Mouse (Mus musculus): ENCODE results near the gene Rnf149.

The Rnf149 gene

GRCm38 (mm10) chr1:39575778-39576375, 1.3 kb downstream of the Rnf149 start:
- DNase-seq (ENCODE audit: low spot score in 2 of 2): no peak

DNA sequence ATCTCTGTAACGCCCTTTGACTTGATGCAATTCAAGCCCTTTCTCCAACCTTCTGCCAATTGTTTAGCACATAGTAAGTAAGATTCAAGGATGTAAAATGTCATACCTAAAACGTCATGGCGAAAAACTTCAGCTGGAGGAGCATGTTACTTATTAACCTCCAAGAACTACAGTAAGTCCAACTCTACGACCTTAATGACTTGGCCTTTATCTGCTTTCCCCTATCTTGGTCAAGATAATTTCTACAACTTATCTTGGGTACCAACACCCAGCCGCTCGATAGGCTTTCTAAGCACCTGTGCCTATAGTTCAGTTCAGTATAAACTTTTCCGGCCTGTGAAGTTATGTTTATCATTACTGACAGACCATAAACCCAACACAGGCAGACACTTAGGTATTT, 3.3 kb downstream of the Rnf149 start:
- DNase-seq (ENCODE audit: low spot score in 2 of 2): no peak

DNA sequence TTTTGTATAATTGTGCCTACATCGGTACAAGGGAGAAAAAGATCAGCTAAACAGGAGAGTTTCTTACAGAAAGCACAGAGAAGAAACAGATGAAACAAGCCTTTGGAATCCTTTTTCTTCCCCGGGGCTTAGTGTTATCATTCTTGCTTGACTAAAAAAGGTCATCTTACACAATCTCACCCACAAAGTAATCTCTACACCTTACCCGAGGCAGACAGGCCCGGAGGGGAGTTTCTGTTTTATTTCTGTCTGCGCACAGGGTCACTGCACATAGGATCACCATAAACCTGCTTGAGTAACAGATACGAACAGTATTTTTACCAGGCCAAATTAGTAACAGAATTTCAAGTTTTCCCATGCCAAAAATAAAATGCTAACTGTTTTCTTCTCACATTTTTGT, 5.6 kb downstream of the Rnf149 start:
- no peak for DNase-seq (ENCODE audit: low spot score in 2 of 2)

DNA sequence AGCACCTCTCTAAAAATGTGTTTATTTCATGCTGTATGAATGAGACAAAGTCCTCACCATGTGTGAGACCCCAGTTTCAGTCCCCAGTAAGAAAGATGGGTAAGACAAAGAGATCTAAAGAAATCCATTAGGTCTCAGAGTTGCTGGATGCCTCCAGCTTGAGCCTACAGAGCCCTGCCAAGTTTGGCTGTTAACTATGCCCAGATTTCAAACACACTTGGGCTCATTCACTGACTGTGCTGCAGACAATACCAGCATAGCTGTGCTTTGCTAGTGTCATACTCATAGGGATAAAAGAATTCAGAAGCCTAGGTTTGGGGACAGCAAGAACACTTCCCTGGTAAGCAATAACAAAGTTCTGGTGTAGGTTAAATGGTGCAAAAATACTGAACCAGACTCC, 9.1 kb downstream of the Rnf149 start:
- no peak for DNase-seq (ENCODE audit: low spot score in 2 of 2)

DNA sequence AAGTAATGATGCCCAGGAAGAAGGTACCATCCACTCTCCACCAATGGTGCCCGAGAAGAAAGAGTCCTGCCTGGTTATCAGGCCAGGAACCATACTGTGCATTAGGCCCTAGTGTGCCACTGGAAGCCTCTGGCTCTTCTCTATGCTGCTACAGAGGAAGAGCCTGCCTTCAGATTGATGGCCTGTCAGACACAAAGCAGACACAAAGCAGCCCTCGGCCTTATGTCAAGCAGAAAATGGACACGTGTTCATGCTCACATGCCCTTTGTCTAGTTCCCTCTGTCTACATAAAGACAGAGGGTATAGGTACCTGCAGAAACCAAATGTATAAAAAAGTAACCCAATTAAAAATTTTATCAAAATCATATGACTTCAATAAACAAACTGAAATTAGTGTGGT, 12.6 kb downstream of the Rnf149 start:
- no peak for DNase-seq (ENCODE audit: low spot score in 2 of 2)

DNA sequence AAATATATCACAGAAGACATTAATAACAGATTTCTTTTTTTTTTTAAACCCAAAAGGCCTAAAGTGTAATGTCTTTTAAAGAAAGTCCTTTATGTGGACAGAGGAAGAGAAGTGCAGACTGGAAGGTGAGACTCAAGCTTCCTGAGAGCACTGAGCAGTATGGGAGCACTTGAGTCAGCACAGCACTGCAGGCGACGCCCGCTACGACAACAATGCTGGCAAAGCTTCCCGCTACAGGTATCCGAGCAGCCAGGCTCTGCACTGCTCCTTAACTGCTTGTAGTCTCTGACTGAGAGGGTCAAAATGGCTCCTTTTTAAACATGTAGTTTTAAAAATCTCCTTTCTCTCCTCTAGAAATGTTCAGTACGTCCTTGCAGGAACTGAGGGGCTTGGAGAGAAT, 14.0 kb downstream of the Rnf149 start:
- no peak for DNase-seq (ENCODE audit: low spot score in 2 of 2)

DNA sequence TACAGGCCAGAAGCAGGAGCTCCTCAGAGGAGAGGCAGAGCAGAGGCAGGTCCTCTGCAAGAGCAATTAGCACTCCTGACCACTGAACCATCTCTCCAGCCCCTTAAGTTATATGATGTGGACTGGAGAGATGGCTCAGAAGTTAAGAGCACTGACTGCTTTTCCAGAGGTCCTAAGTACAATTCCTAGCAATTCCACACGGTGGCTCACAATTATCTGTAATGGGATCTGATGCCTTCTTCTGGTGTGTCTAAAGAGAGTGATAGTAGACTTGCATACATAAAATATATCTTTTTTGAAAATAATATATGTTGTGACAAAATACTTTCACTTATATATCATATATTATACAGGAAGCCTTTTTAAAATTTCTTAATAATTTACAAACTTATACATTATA, 15.3 kb downstream of the Rnf149 start:
- DNase-seq (ENCODE audit: low spot score in 2 of 2): no peak

DNA sequence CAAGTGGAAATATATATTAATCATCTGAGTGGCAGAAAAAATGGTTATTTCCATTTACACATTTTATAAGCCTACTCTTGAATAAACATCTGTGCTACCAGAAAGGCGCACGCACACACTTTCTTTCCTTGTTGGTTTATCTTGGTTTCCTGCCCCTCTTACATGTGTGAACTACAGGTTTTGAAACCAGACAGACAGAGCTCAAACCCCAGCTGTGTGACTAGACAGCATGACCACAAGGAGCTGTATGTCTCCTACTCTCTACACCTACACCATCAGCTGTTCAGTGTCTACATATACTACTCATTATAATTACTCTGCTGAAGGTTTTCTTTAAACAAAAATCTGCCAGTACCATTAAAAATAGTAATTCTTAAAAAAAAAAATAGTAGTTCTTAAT, 18.2 kb downstream of the Rnf149 start:
- DNase-seq (ENCODE audit: low spot score in 2 of 2): no peak

DNA sequence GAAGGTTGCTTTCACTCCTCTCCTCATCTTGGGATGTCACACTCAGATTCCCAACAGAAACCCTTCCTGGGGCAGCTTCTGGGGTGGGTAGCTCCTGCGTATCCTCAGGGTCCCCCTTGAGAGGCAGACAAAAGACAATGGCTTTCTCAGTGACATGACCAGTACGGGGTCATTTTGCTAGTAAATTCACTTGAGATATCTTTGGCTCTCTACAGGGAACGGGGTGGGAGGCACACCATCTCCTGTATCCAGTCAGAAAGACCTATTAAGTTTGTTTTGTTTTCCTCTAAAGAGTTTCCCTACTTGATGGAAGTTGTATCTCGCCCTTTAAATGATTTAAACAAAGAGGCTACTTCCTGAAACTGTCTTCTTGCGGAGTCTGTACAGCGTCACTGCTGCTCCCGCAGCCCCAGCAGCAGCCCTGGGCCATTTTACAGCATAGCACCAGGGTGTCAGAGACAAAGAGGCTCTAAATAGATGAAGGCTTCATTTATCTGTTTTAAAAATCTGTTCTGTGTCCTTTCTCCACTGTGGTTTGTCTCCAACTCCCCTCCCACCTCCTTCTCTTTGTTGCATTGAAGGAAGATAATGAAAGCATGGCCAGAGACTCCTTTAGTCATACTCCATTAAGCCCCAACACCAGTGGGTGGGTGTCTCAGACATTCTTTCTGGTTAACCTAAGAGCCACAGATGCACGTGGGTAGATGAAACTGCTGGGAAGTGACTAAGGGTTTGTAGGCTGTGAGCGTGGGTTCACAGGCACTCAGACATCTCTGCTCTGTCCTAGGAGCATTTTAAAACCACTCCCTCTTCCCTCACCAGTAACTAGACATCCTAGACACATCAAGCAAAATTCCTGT, 21.4 kb downstream of the Rnf149 start:
- DNase-seq (ENCODE audit: low spot score in 2 of 2): peak in 1 of 2 experiments; percentile 51

DNA sequence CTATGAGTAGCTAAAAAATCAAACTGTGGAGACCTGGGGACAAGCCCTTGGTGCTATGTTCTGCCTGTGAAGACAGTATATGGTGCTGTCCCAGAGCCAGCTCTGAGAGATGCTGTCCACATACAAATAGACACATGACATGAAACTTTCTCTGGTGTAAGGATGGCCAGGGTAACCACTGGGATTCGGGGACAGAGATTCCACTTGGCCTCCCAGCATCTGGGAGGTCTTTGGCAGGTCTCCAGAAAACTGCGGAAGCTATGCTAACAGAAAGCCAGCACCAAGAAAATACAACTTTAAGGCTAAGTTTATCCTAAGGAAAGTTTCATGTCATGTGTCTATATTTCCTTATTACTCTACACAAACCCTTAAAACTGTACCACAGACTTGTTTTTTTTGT, 27.4 kb downstream of the Rnf149 start:
- DNase-seq (ENCODE audit: low spot score in 2 of 2): no peak

GRCm38 (mm10) chr1:39547238-39547637, 30.0 kb downstream of the Rnf149 start:
- no peak for DNase-seq (ENCODE audit: low spot score in 2 of 2)

- no peak for DNase-seq (ENCODE audit: low spot score in 2 of 2)
Observed at GRCm38 (mm10) chr1:39546160-39546866, 30.9 kb downstream of the Rnf149 start.

GRCm38 (mm10) chr1:39545589-39545988, 31.6 kb downstream of the Rnf149 start:
- no peak for DNase-seq (ENCODE audit: low spot score in 2 of 2)

DNA sequence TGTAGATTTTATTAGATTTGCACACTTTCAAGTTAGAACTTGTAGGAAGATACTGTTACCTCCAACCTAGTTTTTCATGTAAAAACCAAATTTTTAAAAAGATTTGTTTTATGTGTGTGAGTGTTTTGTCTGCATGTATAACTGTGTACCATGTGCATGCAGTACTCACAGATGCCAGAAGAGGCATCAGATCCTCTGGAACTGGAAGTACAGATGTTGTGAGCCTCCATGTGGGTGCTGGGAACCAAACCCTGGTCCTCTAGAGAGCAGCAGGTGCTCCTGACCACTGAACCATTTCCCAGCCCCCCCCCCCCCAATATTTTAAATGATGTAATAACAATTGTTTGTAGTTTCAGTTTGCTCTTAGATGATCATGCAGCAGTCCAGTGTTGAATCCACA, 36.6 kb downstream of the Rnf149 start:
- no peak for DNase-seq (ENCODE audit: low spot score in 2 of 2)

- no peak for DNase-seq (ENCODE audit: low spot score in 2 of 2)
Observed at GRCm38 (mm10) chr1:39537631-39538380, 39.4 kb downstream of the Rnf149 start.

DNA sequence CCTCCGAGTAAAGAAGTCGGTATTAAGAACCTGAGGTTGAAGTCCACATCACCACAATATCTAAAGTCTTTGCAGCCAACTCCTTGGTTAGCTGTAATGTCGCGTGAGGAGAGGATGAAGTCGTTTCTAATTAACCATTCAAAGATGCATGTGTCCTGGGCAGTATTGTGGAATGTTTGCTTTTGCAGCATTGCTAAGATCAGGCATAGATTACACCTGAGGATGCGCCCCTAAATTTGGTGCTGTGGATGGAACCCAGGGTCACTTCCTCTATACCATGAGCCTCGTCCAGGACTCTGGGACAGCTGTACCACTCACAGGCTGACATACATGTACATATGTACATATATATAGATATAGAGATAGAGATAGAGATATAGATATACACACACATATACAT, 40.5 kb downstream of the Rnf149 start:
- DNase-seq (ENCODE audit: low spot score in 2 of 2): no peak

GRCm38 (mm10) chr1:39535515-39536311, 41.5 kb downstream of the Rnf149 start:
- peak; percentile 98 to 100 for DNase-seq (ENCODE audit: low spot score in 2 of 2)

DNA sequence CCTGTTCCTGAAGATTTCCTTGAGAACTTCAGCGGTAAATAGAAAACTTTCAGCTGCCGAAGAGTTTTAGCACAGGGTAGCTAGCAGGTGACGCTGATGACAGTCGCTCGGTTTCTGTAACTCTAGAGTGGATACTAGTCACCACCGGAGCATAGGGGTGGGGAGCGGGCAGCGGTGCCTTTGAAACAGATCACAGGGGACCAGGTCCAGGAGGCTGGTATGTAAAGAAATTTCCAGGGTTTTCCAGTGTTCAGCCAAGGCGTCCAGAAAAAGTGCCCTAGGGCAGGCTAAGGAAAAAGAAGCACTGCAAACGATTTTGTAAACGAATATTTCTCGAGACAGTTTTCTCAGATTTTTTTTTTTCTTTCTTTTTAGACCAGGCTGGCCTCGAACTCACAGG, 42.4 kb downstream of the Rnf149 start, which contains the start of gene Cnot11:
TSS of gene Cnot11 (plus strand) at position 162 of the 400 bp plus-strand sequence.
- DNase-seq (ENCODE audit: low spot score in 2 of 2): no peak

DNA sequence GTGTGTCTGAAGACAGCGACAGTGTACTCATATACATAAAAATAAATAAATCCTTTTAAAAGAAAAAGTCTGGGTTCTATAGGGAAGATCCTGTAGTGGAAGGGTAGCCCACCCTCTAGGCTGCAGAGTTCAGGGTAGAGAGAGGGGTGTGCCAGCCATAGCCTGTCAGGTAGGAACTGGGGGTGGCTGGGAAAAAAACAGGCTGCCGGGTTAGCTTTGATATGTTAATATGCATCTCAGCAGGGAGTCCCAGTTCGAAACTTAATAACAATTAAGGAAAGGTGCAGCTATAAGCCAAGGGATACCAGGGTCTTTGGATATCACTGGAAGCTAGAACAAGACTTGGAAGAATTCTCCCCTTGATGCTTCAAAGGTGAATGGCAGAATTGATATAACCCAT, 43.3 kb downstream of the Rnf149 start:
- no peak for DNase-seq (ENCODE audit: low spot score in 2 of 2)

- DNase-seq (ENCODE audit: low spot score in 2 of 2): no peak
Observed at GRCm38 (mm10) chr1:39531036-39531435, 46.2 kb downstream of the Rnf149 start.

DNA sequence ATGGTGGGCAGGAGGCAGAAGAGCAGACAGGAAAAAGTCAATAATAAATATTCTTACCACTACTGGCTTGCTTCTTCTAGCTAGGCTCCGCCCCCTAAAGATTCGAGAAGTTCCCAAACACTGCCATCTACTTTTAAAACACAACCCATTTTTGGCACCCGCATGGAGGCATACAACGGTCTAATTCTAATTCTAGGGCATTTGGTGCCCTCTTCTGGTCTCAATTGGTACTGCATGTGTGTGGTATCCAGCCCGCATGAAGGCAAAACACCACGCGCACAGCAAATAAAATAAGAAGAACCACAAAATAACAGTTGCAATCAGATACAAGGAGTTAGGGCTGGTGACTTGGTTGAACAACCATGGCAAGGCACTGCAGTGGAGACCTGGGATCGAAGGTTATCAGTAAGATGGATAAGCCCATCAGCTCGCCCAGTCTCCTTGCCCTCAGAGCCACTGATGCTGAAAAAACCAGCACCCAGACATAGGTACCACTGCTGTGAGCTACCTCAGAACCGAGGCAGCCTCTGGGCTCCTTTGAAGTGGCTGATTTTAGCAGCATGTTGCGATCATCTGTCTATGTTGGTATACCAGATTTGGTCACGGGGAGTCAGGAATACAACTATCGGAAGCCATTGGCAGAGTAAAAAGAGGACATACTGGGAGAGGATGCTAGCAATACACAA, 46.8 kb downstream of the Rnf149 start:
- peak; percentile 63 to 80 for DNase-seq (ENCODE audit: low spot score in 2 of 2)

Data from frontal cortex, postnatal 25 days (tissue).